Mouse (Mus musculus) bone marrow, adult 2 months (tissue): Measurements from ENCODE around the gene Slc17a4. TPM values are rescaled to one million over a fixed set of nuclear protein-coding genes. Genes with fewer than 3 reads are reported as not detected.

Experiments
- H3K27ac ChIP-seq: fragments of 200-500 bp; 2 replicates; pipeline ENCODE4 v1.5.1; 2012; ENCODE audit warnings: low read depth, mild to moderate bottlenecking, control low read depth, inconsistent platforms, low read length; ENCODE audit not compliant: control insufficient read depth, poor library complexity, insufficient read depth
- H3K4me1 ChIP-seq: fragments of 200-500 bp; 2 replicates; pipeline ENCODE4 v1.6.1; 2011; ENCODE audit warnings: low read length; ENCODE audit not compliant: control insufficient read depth, insufficient read depth
- H3K4me3 ChIP-seq: fragments of 200-500 bp; replicated peaks from 2 replicates; pipeline ENCODE3; 2011; ENCODE audit warnings: mild to moderate bottlenecking, low read depth, low read length, control low read depth; ENCODE audit not compliant: control insufficient read depth
- CTCF ChIP-seq: fragments of 200-500 bp; IDR thresholded peaks from 2 replicates; pipeline ENCODE4 v1.5.1; 2011; ENCODE audit warnings: low read length, control low read depth; ENCODE audit not compliant: control insufficient read depth, insufficient read depth
- POLR2A ChIP-seq: fragments of 200-500 bp; IDR thresholded peaks from 2 replicates; pipeline ENCODE4 v1.6.1; 2011; ENCODE audit warnings: low read depth, mild to moderate bottlenecking, control low read depth, low read length, borderline replicate concordance; ENCODE audit not compliant: control insufficient read depth
- whole genome bisulfite sequencing: fragments of 180-500 bp; shearing (Covaris S2); methylation state at CpG from one replicate; pipeline ENCODE4 v1.1.7; 2018; 5-methylcytosine and 5-hydroxymethylcytosine counted together
- polyA plus RNA-seq: library from polyadenylated mRNA; stranded (reverse); fragments of >200 nt; gene quantifications from 2 replicates; pipeline ENCODE4 v1.2.4, GENCODE M21; 2011; ENCODE audit warnings: low replicate concordance; ENCODE audit not compliant: missing spikeins, insufficient read depth, insufficient read length

The Slc17a4 gene
- polyA plus RNA-seq, 1 experiment: not detected

- TF ChIP-seq POLR2A (no peak), CTCF (peak; percentile 63)
- no peaks in the 10 kb centered on the region; the same call in 1 of the 2 replicates for H3K4me1 ChIP-seq
- no peak overlapping the region for H3K4me3 ChIP-seq
- WGBS: 2% methylated on average over 2 of the region's 2 CpGs
- H3K27ac ChIP-seq: no peak overlapping the region
Observed at GRCm38 (mm10) chr13:23885540-23885939, 29.3 kb downstream of the Slc17a4 start.

- H3K4me3 ChIP-seq: no peak overlapping the region
- no peak for TF ChIP-seq POLR2A
- no peak for TF ChIP-seq CTCF
- WGBS: 4% methylated on average over 5 of the region's 5 CpGs
- no peak overlapping the region for H3K27ac ChIP-seq
- H3K4me1 ChIP-seq: no peaks in the 10 kb centered on the region; the same call in 1 of the 2 replicates
Observed at GRCm38 (mm10) chr13:23879636-23880035, 35.2 kb downstream of the Slc17a4 start.

- TF ChIP-seq CTCF: no peak
- TF ChIP-seq POLR2A: no peak
- Histone ChIP-seq H3K4me3 (no peak overlapping the region), H3K27ac (no peak overlapping the region), H3K4me1 (no peaks in the 10 kb centered on the region; the same call in 1 of the 2 replicates)
- 48% methylated on average over 3 of the region's 3 CpGs for WGBS
Observed at GRCm38 (mm10) chr13:23879106-23879505, 35.7 kb downstream of the Slc17a4 start.

- Histone ChIP-seq H3K4me1 (no peaks in the 10 kb centered on the region; the same call in 1 of the 2 replicates), H3K27ac (no peak overlapping the region), H3K4me3 (no peak overlapping the region)
- 66% methylated on average over 5 of the region's 5 CpGs for WGBS
- TF ChIP-seq CTCF: no peak
Observed at GRCm38 (mm10) chr13:23873141-23873540, 41.7 kb downstream of the Slc17a4 start.

GRCm38 (mm10) chr13:23869996-23870395 lies 44.8 kb downstream of the Slc17a4 start:
- 83% methylated on average over 3 of the region's 3 CpGs for whole genome bisulfite sequencing
- Histone ChIP-seq H3K4me1 (no peaks in the 10 kb centered on the region; the same call in 1 of the 2 replicates), H3K4me3 (no peak overlapping the region), H3K27ac (no peak overlapping the region)
- TF ChIP-seq CTCF: no peak
- no peak for TF ChIP-seq POLR2A

- H3K4me1 ChIP-seq: no peaks in the 10 kb centered on the region; the same call in 1 of the 2 replicates
- TF ChIP-seq POLR2A (no peak), CTCF (no peak)
- H3K27ac ChIP-seq: no peak overlapping the region
- 55% methylated on average over 8 of the region's 8 CpGs for WGBS
- no peak overlapping the region for H3K4me3 ChIP-seq
Observed at GRCm38 (mm10) chr13:23868790-23869533, 45.8 kb downstream of the Slc17a4 start.

GRCm38 (mm10) chr13:23867405-23867804 lies 47.4 kb downstream of the Slc17a4 start, which contains the start of gene Slc17a1:
Gene Slc17a1, plus strand, starts transcription at chr13:23867750.
- WGBS: 72% methylated on average over 7 of the region's 7 CpGs
- no peaks in the 10 kb centered on the region; the same call in 1 of the 2 replicates for H3K4me1 ChIP-seq
- no peak within 1 kb of the TSS for H3K27ac ChIP-seq
- no peak within 1 kb of the TSS for H3K4me3 ChIP-seq
- TF ChIP-seq CTCF (no peak), POLR2A (no peak)

GRCm38 (mm10) chr13:23867000-23867399 lies 47.8 kb downstream of the Slc17a4 start:
- no peaks in the 10 kb centered on the region; the same call in 1 of the 2 replicates for H3K4me1 ChIP-seq
- H3K4me3 ChIP-seq: no peak overlapping the region
- no peak overlapping the region for H3K27ac ChIP-seq
- TF ChIP-seq POLR2A: no peak
- no peak for TF ChIP-seq CTCF
- WGBS: 59% methylated on average over 6 of the region's 6 CpGs
